Mouse (Mus musculus) lung, postnatal 0 days (tissue): ENCODE data around the gene Ucp3. TPM values are rescaled to one million over a fixed set of nuclear protein-coding genes. Genes with fewer than 3 reads are reported as not detected.

Source experiments
- ATAC-seq: fragments of 200-750 bp; cut with Nextera tagmentation; 2 replicates; pipeline ENCODE4 v1.8.0; 2017; ENCODE audit warnings: moderate library complexity
- DNase-seq: peaks from one replicate; pipeline ENCODE4 v3.0.0-alpha.2; 2016; ENCODE audit warnings: low spot score
- H3K27ac ChIP-seq: fragments of 300-500 bp; sonication (generic); 2 replicates; pipeline ENCODE4 v1.5.1; 2014; ENCODE audit warnings: antibody characterized with exemption, mild to moderate bottlenecking, low read length, mixed read lengths
- H3K27me3 ChIP-seq: fragments of 300-500 bp; sonication (generic); replicated peaks from 2 replicates; pipeline ENCODE4 v1.6.1; 2014; ENCODE audit warnings: low read length, mixed read lengths; ENCODE audit not compliant: insufficient read depth
- H3K36me3 ChIP-seq: fragments of 300-500 bp; sonication (generic); 2 replicates; pipeline ENCODE4 v1.6.1; 2014; ENCODE audit warnings: low read length, mixed read lengths; ENCODE audit not compliant: insufficient read depth
- H3K4me1 ChIP-seq: fragments of 300-500 bp; sonication (generic); 2 replicates; pipeline ENCODE4 v1.6.1; 2014; ENCODE audit warnings: antibody characterized with exemption, low read depth, low read length, mixed read lengths; ENCODE audit not compliant: insufficient read depth
- H3K4me2 ChIP-seq: fragments of 300-500 bp; sonication (generic); replicated peaks from 2 replicates; pipeline ENCODE4 v1.6.1; 2014; ENCODE audit warnings: low read depth, mild to moderate bottlenecking, low read length, moderate library complexity, mixed read lengths
- H3K4me3 ChIP-seq: fragments of 300-500 bp; sonication (generic); 2 replicates; pipeline ENCODE4 v1.5.1; 2014; ENCODE audit warnings: low read depth, low read length
- H3K9ac ChIP-seq: fragments of 300-500 bp; sonication (generic); replicated peaks from 2 replicates; pipeline ENCODE4 v1.6.1; 2014; ENCODE audit warnings: low read depth, mild to moderate bottlenecking
- H3K9me3 ChIP-seq: fragments of 300-500 bp; sonication (generic); 2 replicates; pipeline ENCODE4 v1.6.1; 2016; ENCODE audit warnings: low read length, mixed read lengths
- CTCF ChIP-seq: IDR thresholded peaks from 2 replicates; pipeline ENCODE4 v1.5.1; 2016; ENCODE audit warnings: antibody characterized with exemption, mild to moderate bottlenecking
- EP300 ChIP-seq: IDR thresholded peaks from 2 replicates; pipeline ENCODE4 v1.6.1; 2016; ENCODE audit warnings: antibody characterized with exemption, mild to moderate bottlenecking, control low read depth
- WGBS: fragments of 180-500 bp; shearing (Covaris S2); extraction: QIAGEN DNeasy Blood & Tissue Kit; methylation state at CpG from one replicate; pipeline ENCODE4 v1.1.7; 2014; 5-methylcytosine and 5-hydroxymethylcytosine counted together
- polyA plus RNA-seq: library from polyadenylated mRNA; unstranded; fragments of >200 nt; fragmentation: Nextera tagmentation; extraction: Ambion mirVana; gene quantifications from 2 replicates; pipeline ENCODE4 v1.2.1, GENCODE M21; 2015

The Ucp3 gene
- 0.08 and 0.15 TPM in 2 replicates for polyA plus RNA-seq

- Histone ChIP-seq H3K4me3 (no peak within 1 kb of the TSS), H3K27me3 (no peaks in the 10 kb centered on the region), H3K4me2 (no peak within 1 kb of the TSS), H3K27ac (no peak within 1 kb of the TSS), H3K36me3 (peaks cover 4% of the 10 kb centered on the region; the same call in 1 of the 2 replicates), H3K4me1 (peaks cover 6% of the 10 kb centered on the region; the same call in 1 of the 2 replicates), H3K9me3 (no peaks in the 10 kb centered on the region), H3K9ac (no peak within 1 kb of the TSS)
- TF ChIP-seq EP300, result no peak
- no peak for TF ChIP-seq CTCF
- ATAC-seq, result no peak
- no peak for DNase-seq
- 82% methylated on average over 6 of the region's 6 CpGs for WGBS
Observed at GRCm38 (mm10) chr7:100472777-100473176, at the start of gene Ucp3. Gene Ucp3, plus strand, starts transcription at chr7:100472990.

GRCm38 (mm10) chr7:100425795-100426194 lies 47.0 kb upstream of the Ucp3 start:
- Histone ChIP-seq H3K27ac (no peak overlapping the region), H3K27me3 (no peaks in the 10 kb centered on the region), H3K4me3 (no peak overlapping the region), H3K4me2 (no peak overlapping the region), H3K36me3 (peaks cover 20% of the 10 kb centered on the region; the same call in 1 of the 2 replicates), H3K9me3 (no peaks in the 10 kb centered on the region), H3K9ac (no peak overlapping the region), H3K4me1 (no peaks in the 10 kb centered on the region)
- no peak for TF ChIP-seq CTCF
- TF ChIP-seq EP300, result no peak
- ATAC-seq, result no peak
- WGBS, result 90% methylated on average over 3 of the region's 3 CpGs
- DNase-seq, result no peak

- WGBS, result 59% methylated on average over 3 of the region's 3 CpGs
- Histone ChIP-seq H3K27ac (no peak overlapping the region), H3K36me3 (peaks cover 14% of the 10 kb centered on the region; the same call in 1 of the 2 replicates), H3K4me2 (no peak overlapping the region), H3K9ac (no peak overlapping the region), H3K4me1 (no peaks in the 10 kb centered on the region), H3K4me3 (no peak overlapping the region), H3K27me3 (no peaks in the 10 kb centered on the region), H3K9me3 (no peaks in the 10 kb centered on the region)
- ATAC-seq (no peak), DNase-seq (peak; percentile 85)
- TF ChIP-seq CTCF, result peak; percentile 96
- TF ChIP-seq EP300, result no peak
Observed at GRCm38 (mm10) chr7:100429102-100429501, 43.7 kb upstream of the Ucp3 start.

- peaks cover 12% of the 10 kb centered on the region; the same call in 1 of the 2 replicates for H3K36me3 ChIP-seq
- ATAC-seq, result no peak
- WGBS, result 85% methylated on average over 11 of the region's 11 CpGs
Observed at GRCm38 (mm10) chr7:100429911-100430310, 42.9 kb upstream of the Ucp3 start.

GRCm38 (mm10) chr7:100431103-100431502 lies 41.7 kb upstream of the Ucp3 start:
- H3K4me3 ChIP-seq, result no peak overlapping the region
- no peak overlapping the region for H3K4me2 ChIP-seq
- H3K27ac ChIP-seq, result no peak overlapping the region
- TF ChIP-seq CTCF, result no peak
- peak; percentile 87 for TF ChIP-seq EP300
- no peaks in the 10 kb centered on the region for H3K4me1 ChIP-seq
- WGBS, result 41% methylated on average over 5 of the region's 5 CpGs
- H3K9ac ChIP-seq, result no peak overlapping the region
- H3K9me3 ChIP-seq, result no peaks in the 10 kb centered on the region
- H3K36me3 ChIP-seq, result peaks cover 17% of the 10 kb centered on the region; the same call in 1 of the 2 replicates
- peak; percentile 91 for ATAC-seq
- DNase-seq, result peak; percentile 89
- no peaks in the 10 kb centered on the region for H3K27me3 ChIP-seq

More at GRCm38 (mm10) chr7:100429911-100430310, 42.9 kb upstream of the Ucp3 start:
- no peaks in the 10 kb centered on the region for H3K9me3 ChIP-seq
- H3K9ac ChIP-seq, result no peak overlapping the region
- H3K27ac ChIP-seq, result no peak overlapping the region
- TF ChIP-seq EP300 (no peak), CTCF (no peak)
- H3K27me3 ChIP-seq, result no peaks in the 10 kb centered on the region
- H3K4me1 ChIP-seq, result no peaks in the 10 kb centered on the region
- H3K4me3 ChIP-seq, result no peak overlapping the region
- H3K4me2 ChIP-seq, result no peak overlapping the region
- no peak for DNase-seq

GRCm38 (mm10) chr7:100433295-100433694 lies 39.5 kb upstream of the Ucp3 start:
- Histone ChIP-seq H3K27ac (no peak overlapping the region), H3K4me2 (no peak overlapping the region), H3K9me3 (no peaks in the 10 kb centered on the region), H3K4me3 (no peak overlapping the region), H3K27me3 (no peaks in the 10 kb centered on the region), H3K36me3 (peaks cover 15% of the 10 kb centered on the region; the same call in 1 of the 2 replicates), H3K4me1 (no peaks in the 10 kb centered on the region), H3K9ac (no peak overlapping the region)
- 90% methylated on average over 6 of the region's 6 CpGs for WGBS
- TF ChIP-seq CTCF (no peak), EP300 (no peak)
- ATAC-seq, result no peak
- DNase-seq, result no peak

GRCm38 (mm10) chr7:100443728-100444127 lies 29.1 kb upstream of the Ucp3 start:
- ATAC-seq (no peak), DNase-seq (peak; percentile 30)
- whole genome bisulfite sequencing, result 84% methylated on average over 4 of the region's 4 CpGs
- no peaks in the 10 kb centered on the region for H3K4me1 ChIP-seq
- H3K4me2 ChIP-seq, result no peak overlapping the region
- no peak overlapping the region for H3K4me3 ChIP-seq
- peaks cover 22% of the 10 kb centered on the region; the same call in 1 of the 2 replicates for H3K36me3 ChIP-seq
- H3K9me3 ChIP-seq, result no peaks in the 10 kb centered on the region
- no peak overlapping the region for H3K9ac ChIP-seq
- no peak overlapping the region for H3K27ac ChIP-seq
- TF ChIP-seq EP300, result no peak
- TF ChIP-seq CTCF, result no peak
- no peaks in the 10 kb centered on the region for H3K27me3 ChIP-seq
